ENCODE assay signal across 15 mouse cellular contexts in genomic region chr10:89995621-89996428, GRCm38 (mm10).
"Had no signal": no experiment of that assay in that cellular context is flagged by ENCODE, and none has a peak within 500 bp of the region (broad histone marks: within the 10 kb centered on the region; RNA-seq: fewer than 3 reads in every experiment).

No protein-coding gene starts in this region.

- H3K4me2 ChIP-seq: kidney, embryonic 15.5 days; liver, embryonic 11.5 days; liver, embryonic 15.5 days; lung, embryonic 14.5 days; midbrain, embryonic 12.5 days; neural tube, embryonic 13.5 days had no signal

- DNase-seq: kidney, adult 2 months; kidney, postnatal 25 days; layer of hippocampus, adult 9-11 months; lung, embryonic 14.5 days; lung, postnatal 10 days; lung, postnatal 4 days; retina, postnatal 1 day; right cerebral cortex, postnatal 25 days; thymus, postnatal 4 days had no signal

- H3K27ac ChIP-seq: kidney, embryonic 15.5 days; limb, embryonic 10.5 days; liver, embryonic 15.5 days; midbrain, embryonic 12.5 days; neural tube, embryonic 13.5 days had no signal

- H3K9ac ChIP-seq: kidney, embryonic 15.5 days; liver, embryonic 15.5 days; lung, embryonic 14.5 days; midbrain, embryonic 12.5 days; neural tube, embryonic 13.5 days had no signal

- H3K4me3 ChIP-seq: kidney, embryonic 15.5 days; limb, embryonic 10.5 days; liver, embryonic 15.5 days; midbrain, embryonic 12.5 days; neural tube, embryonic 13.5 days had no signal

- H3K27me3 ChIP-seq: kidney, embryonic 15.5 days; liver, embryonic 15.5 days; midbrain, embryonic 12.5 days; neural tube, embryonic 13.5 days had no signal

- H3K36me3 ChIP-seq: kidney, embryonic 15.5 days; limb, embryonic 10.5 days; liver, embryonic 15.5 days; midbrain, embryonic 12.5 days; neural tube, embryonic 13.5 days had no signal

- H3K4me1 ChIP-seq: kidney, embryonic 15.5 days; limb, embryonic 10.5 days; liver, embryonic 15.5 days; midbrain, embryonic 12.5 days; neural tube, embryonic 13.5 days had no signal

- H3K9me3 ChIP-seq: kidney, embryonic 15.5 days; limb, embryonic 10.5 days; liver, embryonic 15.5 days; midbrain, embryonic 12.5 days; neural tube, embryonic 13.5 days had no signal
